Mouse (Mus musculus): ENCODE measurements at regions not wholly inside any gene's neighbourhood (a gene's known extent, or its start where the extent isn't known, plus 50 kb on each side); places are given as distances from the start of the nearest gene placed in this dataset.
A peak's percentile ranks its signal among the peaks of the same experiment; 100 is the strongest.

GRCm38 (mm10) chr16:70095221-70095620 lies 218.5 kb upstream of the Gbe1 start:
- Histone ChIP-seq H3K4me3 (replicated peaks; ENCODE audit: insufficient read depth, low read depth, low read length) (no peak overlapping the region), H3K27me3 (ENCODE audit: control insufficient read depth, insufficient read depth, low read length) (no peaks in the 10 kb centered on the region), H3K4me1 (ENCODE audit: control insufficient read depth, insufficient read depth, low read length) (no peaks in the 10 kb centered on the region), H3K27ac (ENCODE audit: insufficient read depth, low read length) (no peak overlapping the region)
- no peak for TF ChIP-seq CTCF (IDR thresholded peaks at IDR 0.05; ENCODE audit: borderline replicate concordance, insufficient read depth, low read depth, low read length)
- TF ChIP-seq POLR2A (IDR thresholded peaks at IDR 0.05; ENCODE audit: borderline replicate concordance, insufficient read depth, low read length) = no peak
- no peak for DNase-seq
- 87% methylated on average over 2 of the region's 2 CpGs for WGBS

GRCm38 (mm10) chr16:70103791-70104378 lies 209.9 kb upstream of the Gbe1 start:
- no peak overlapping the region for H3K4me3 ChIP-seq (replicated peaks; ENCODE audit: insufficient read depth, low read depth, low read length)
- no peak for TF ChIP-seq POLR2A (IDR thresholded peaks at IDR 0.05; ENCODE audit: borderline replicate concordance, insufficient read depth, low read length)
- no peak for TF ChIP-seq CTCF (IDR thresholded peaks at IDR 0.05; ENCODE audit: borderline replicate concordance, insufficient read depth, low read depth, low read length)
- WGBS = 41% methylated on average over 6 of the region's 6 CpGs
- no peaks in the 10 kb centered on the region for H3K4me1 ChIP-seq (ENCODE audit: control insufficient read depth, insufficient read depth, low read length)
- no peak for DNase-seq
- H3K27me3 ChIP-seq (ENCODE audit: control insufficient read depth, insufficient read depth, low read length) = no peaks in the 10 kb centered on the region
- no peak overlapping the region for H3K27ac ChIP-seq (ENCODE audit: insufficient read depth, low read length)

DNA sequence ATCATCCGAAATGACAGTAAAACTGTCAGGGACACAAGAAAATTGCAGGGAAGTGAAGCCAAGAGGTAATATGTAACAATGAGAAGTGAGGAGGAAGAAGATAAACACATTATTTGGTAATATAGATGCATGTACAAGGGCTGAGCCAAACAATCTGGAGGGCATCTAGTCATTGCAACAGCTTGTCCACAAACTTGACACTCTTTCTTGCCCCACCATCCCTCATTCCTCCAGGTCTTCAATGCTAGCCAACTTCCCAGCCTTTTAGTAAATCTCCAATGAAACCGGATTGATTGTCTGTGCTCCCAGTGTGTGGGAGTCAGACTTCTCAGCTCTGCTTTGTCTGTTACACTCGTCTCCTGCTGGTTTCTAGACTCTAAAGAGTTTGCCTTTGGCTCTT lies 172.3 kb upstream of the Gbe1 start:
- 43% methylated on average over 3 of the region's 3 CpGs for WGBS

DNA sequence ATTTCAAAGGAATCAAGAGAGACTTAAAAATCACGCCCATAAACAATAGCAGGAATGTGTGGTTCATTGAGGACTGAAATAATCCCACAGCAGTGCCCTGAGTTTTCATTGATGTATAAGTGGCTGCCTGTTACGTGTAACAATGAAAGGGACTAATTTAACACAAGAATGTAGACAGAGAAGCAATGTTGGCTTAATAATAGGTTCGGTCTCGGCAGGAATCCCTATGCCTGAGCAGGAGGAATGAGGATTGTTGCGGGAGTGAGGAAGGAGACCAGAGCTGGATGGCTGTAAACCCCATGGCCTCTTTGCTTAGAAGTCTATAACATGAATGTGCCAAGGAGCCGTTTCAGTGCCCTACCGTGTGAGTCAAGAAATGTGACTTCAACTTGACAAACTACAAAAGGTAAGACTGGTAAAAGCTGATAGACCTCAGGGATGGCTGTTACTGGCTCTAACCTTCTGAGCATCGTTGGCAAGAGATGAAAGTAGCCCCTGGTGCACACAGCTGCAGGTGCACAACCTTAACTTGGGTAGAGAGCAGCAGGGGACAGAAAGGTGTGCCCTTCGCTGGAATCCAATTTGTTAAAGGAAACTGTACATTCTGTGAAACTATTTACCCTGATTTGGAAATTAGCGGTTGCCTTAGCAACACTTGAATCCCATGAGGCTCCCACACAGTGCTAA lies 165.9 kb upstream of the Gbe1 start:
- Histone ChIP-seq H3K4me3 (replicated peaks; ENCODE audit: insufficient read depth, low read depth, low read length) (no peak overlapping the region), H3K27ac (ENCODE audit: insufficient read depth, low read length) (no peak overlapping the region), H3K4me1 (ENCODE audit: control insufficient read depth, insufficient read depth, low read length) (no peaks in the 10 kb centered on the region), H3K27me3 (ENCODE audit: control insufficient read depth, insufficient read depth, low read length) (no peaks in the 10 kb centered on the region)
- DNase-seq = no peak
- TF ChIP-seq POLR2A (IDR thresholded peaks at IDR 0.05; ENCODE audit: borderline replicate concordance, insufficient read depth, low read length) (no peak), CTCF (IDR thresholded peaks at IDR 0.05; ENCODE audit: borderline replicate concordance, insufficient read depth, low read depth, low read length) (no peak)
- 50% methylated on average over 10 of the region's 10 CpGs for WGBS

More for the DNA sequence above, 172.3 kb upstream of the Gbe1 start:
- Histone ChIP-seq H3K4me3 (replicated peaks; ENCODE audit: insufficient read depth, low read depth, low read length) (no peak overlapping the region), H3K27me3 (ENCODE audit: control insufficient read depth, insufficient read depth, low read length) (no peaks in the 10 kb centered on the region), H3K27ac (ENCODE audit: insufficient read depth, low read length) (no peak overlapping the region), H3K4me1 (ENCODE audit: control insufficient read depth, insufficient read depth, low read length) (no peaks in the 10 kb centered on the region)
- TF ChIP-seq CTCF (IDR thresholded peaks at IDR 0.05; ENCODE audit: borderline replicate concordance, insufficient read depth, low read depth, low read length) (no peak), POLR2A (IDR thresholded peaks at IDR 0.05; ENCODE audit: borderline replicate concordance, insufficient read depth, low read length) (no peak)
- no peak for DNase-seq

- peak; percentile 33 to 69 for DNase-seq
- WGBS = 10% methylated on average over 7 of the region's 7 CpGs
- TF ChIP-seq POLR2A (IDR thresholded peaks at IDR 0.05; ENCODE audit: borderline replicate concordance, insufficient read depth, low read length) (no peak), CTCF (IDR thresholded peaks at IDR 0.05; ENCODE audit: borderline replicate concordance, insufficient read depth, low read depth, low read length) (no peak)
- Histone ChIP-seq H3K4me1 (ENCODE audit: control insufficient read depth, insufficient read depth, low read length) (no peaks in the 10 kb centered on the region), H3K4me3 (replicated peaks; ENCODE audit: insufficient read depth, low read depth, low read length) (no peak overlapping the region), H3K27ac (ENCODE audit: insufficient read depth, low read length) (no peak overlapping the region), H3K27me3 (ENCODE audit: control insufficient read depth, insufficient read depth, low read length) (no peaks in the 10 kb centered on the region)
Observed at GRCm38 (mm10) chr16:70154587-70154986, 159.2 kb upstream of the Gbe1 start.

DNA sequence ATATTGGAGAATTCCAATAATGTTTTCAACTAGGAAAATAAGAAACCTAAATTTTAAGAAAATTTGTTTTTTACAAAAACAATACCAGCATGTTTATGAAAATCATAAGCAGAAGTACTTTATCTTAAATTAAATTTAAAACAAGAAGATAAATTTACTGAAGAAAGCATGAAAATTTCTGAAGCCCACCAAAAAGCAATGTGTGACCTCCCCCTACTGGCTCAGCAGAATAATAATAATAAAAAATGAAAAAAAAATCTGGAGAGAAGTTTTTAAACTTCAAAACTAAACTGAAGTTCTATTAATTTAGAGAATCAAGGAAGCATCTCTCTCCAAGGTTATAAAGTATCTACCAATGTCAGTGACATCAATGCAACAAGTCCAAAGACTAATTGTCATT lies 153.2 kb upstream of the Gbe1 start:
- Histone ChIP-seq H3K4me3 (replicated peaks; ENCODE audit: insufficient read depth, low read depth, low read length) (no peak overlapping the region), H3K4me1 (ENCODE audit: control insufficient read depth, insufficient read depth, low read length) (no peaks in the 10 kb centered on the region), H3K27ac (ENCODE audit: insufficient read depth, low read length) (no peak overlapping the region), H3K27me3 (ENCODE audit: control insufficient read depth, insufficient read depth, low read length) (no peaks in the 10 kb centered on the region)
- TF ChIP-seq CTCF (IDR thresholded peaks at IDR 0.05; ENCODE audit: borderline replicate concordance, insufficient read depth, low read depth, low read length) (no peak), POLR2A (IDR thresholded peaks at IDR 0.05; ENCODE audit: borderline replicate concordance, insufficient read depth, low read length) (no peak)
- no peak for DNase-seq

DNA sequence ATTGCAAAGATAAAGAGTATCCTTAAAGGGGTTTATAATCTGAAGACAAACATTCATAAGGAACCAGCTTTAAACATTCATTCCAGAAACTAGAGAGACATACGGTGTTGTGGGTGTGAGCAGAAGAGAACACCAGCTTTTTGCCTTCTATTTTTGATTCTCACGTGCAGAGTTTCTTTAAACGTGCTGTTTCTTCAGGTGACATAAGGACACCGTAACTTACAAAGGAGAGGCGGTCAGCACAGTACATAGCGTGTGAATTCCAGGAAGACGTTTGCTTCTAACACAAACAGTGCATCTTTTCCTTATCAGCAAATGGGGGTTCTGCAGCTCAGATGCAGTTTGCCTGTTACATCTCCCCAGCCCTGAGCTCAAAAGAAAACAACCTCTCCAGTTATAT lies 138.6 kb upstream of the Gbe1 start:
- Histone ChIP-seq H3K27me3 (ENCODE audit: control insufficient read depth, insufficient read depth, low read length) (no peaks in the 10 kb centered on the region), H3K27ac (ENCODE audit: insufficient read depth, low read length) (no peak overlapping the region), H3K4me1 (ENCODE audit: control insufficient read depth, insufficient read depth, low read length) (no peaks in the 10 kb centered on the region), H3K4me3 (replicated peaks; ENCODE audit: insufficient read depth, low read depth, low read length) (no peak overlapping the region)
- WGBS = 88% methylated on average over 7 of the region's 7 CpGs
- DNase-seq = no peak
- TF ChIP-seq POLR2A (IDR thresholded peaks at IDR 0.05; ENCODE audit: borderline replicate concordance, insufficient read depth, low read length) (no peak), CTCF (IDR thresholded peaks at IDR 0.05; ENCODE audit: borderline replicate concordance, insufficient read depth, low read depth, low read length) (no peak)

DNA sequence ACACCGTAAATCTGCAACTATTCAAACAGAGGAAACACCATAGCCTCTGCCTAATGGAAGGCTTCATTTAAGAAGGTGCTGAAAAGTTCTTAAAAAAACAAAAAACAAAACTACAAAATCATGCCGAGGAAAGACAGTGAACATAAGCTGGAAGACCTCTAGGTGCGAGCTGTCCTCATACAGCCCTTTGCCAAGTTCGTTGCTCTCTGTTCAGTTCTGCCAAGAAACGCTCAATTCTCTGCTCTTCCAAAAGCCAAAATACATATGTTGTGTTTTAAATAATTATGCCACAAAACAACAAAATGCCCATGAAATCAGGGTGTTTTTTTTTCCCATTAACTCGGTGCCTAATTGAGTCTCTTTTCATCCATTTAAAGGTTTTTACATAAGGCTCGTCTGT lies 134.8 kb upstream of the Gbe1 start:
- WGBS = 22% methylated on average over 7 of the region's 7 CpGs
- Histone ChIP-seq H3K4me1 (ENCODE audit: control insufficient read depth, insufficient read depth, low read length) (no peaks in the 10 kb centered on the region), H3K27ac (ENCODE audit: insufficient read depth, low read length) (no peak overlapping the region), H3K27me3 (ENCODE audit: control insufficient read depth, insufficient read depth, low read length) (no peaks in the 10 kb centered on the region), H3K4me3 (replicated peaks; ENCODE audit: insufficient read depth, low read depth, low read length) (no peak overlapping the region)
- peak in 1 of 2 experiments; percentile 2 for DNase-seq
- no peak for TF ChIP-seq POLR2A (IDR thresholded peaks at IDR 0.05; ENCODE audit: borderline replicate concordance, insufficient read depth, low read length)
- no peak for TF ChIP-seq CTCF (IDR thresholded peaks at IDR 0.05; ENCODE audit: borderline replicate concordance, insufficient read depth, low read depth, low read length)
